Mouse (Mus musculus) thymus, adult 2 months (tissue): ENCODE measurements around the gene Rfc1. TPM values are rescaled to one million over a fixed set of nuclear protein-coding genes. Genes with fewer than 3 reads are reported as not detected.

Experiments used
- DNase-seq: peaks from one replicate; pipeline ENCODE4 v3.0.0; 2021
- H3K27ac ChIP-seq: fragments of 200-500 bp; 2 replicates; pipeline ENCODE4 v1.5.1; 2012; ENCODE audit warnings: low read length, control low read depth; ENCODE audit not compliant: control insufficient read depth, insufficient read depth
- H3K27me3 ChIP-seq: fragments of 200-500 bp; 2 replicates; pipeline ENCODE4 v1.6.1; 2012; ENCODE audit warnings: mild to moderate bottlenecking, low read length, moderate library complexity, mixed read lengths; ENCODE audit not compliant: control insufficient read depth, insufficient read depth
- H3K36me3 ChIP-seq: fragments of 200-500 bp; 2 replicates; pipeline ENCODE4 v1.6.1; 2012; ENCODE audit warnings: mild to moderate bottlenecking, low read length, moderate library complexity; ENCODE audit not compliant: control insufficient read depth, insufficient read depth
- H3K4me1 ChIP-seq: fragments of 200-500 bp; replicated peaks from 2 replicates; pipeline ENCODE4 v1.6.1; 2012; ENCODE audit warnings: low read length; ENCODE audit not compliant: control insufficient read depth, insufficient read depth
- H3K4me3 ChIP-seq: fragments of 200-500 bp; 2 replicates; pipeline ENCODE4 v1.5.1; 2012; ENCODE audit warnings: mild to moderate bottlenecking, low read length, control low read depth, moderate library complexity; ENCODE audit not compliant: control insufficient read depth, insufficient read depth
- CTCF ChIP-seq: fragments of 200-500 bp; IDR thresholded peaks from 2 replicates; pipeline ENCODE4 v1.5.1; 2012; ENCODE audit warnings: mild to moderate bottlenecking, control low read depth, low read length, moderate library complexity, borderline replicate concordance; ENCODE audit not compliant: control insufficient read depth, poor library complexity, insufficient read depth; ENCODE audit errors: extremely low read depth
- POLR2A ChIP-seq: fragments of 200-500 bp; IDR thresholded peaks from 2 replicates; pipeline ENCODE4 v1.6.1; 2012; ENCODE audit warnings: mild to moderate bottlenecking, low read length, control low read depth, moderate library complexity; ENCODE audit not compliant: control insufficient read depth, poor library complexity, insufficient read depth; ENCODE audit errors: extremely low read depth
- WGBS: fragments of 180-500 bp; shearing (Covaris S2); methylation state at CpG from one replicate; pipeline ENCODE4 v1.1.7; 2018; 5-methylcytosine and 5-hydroxymethylcytosine counted together
- polyA plus RNA-seq: library from polyadenylated mRNA; depleted of rRNA; stranded (reverse); fragments of >200 nt; gene quantifications from 2 replicates; pipeline ENCODE4 v1.2.3, GENCODE M21; 2012; rRNA removed

Gene Rfc1
- 20.0 and 27.9 TPM in 2 replicates for polyA plus RNA-seq

- WGBS, result under 1% methylated on average over 65 of the region's 65 CpGs
- no peaks in the 10 kb centered on the region for H3K36me3 ChIP-seq
- H3K27ac ChIP-seq, result peak within 1 kb of the TSS; percentile 13; the same call in 1 of the 2 replicates
- peaks cover 2% of the 10 kb centered on the region; the same call in 1 of the 2 replicates for H3K4me1 ChIP-seq
- no peaks in the 10 kb centered on the region for H3K27me3 ChIP-seq
- H3K4me3 ChIP-seq, result peak within 1 kb of the TSS; percentile 97
- TF ChIP-seq POLR2A, result peak; percentile 57
- TF ChIP-seq CTCF, result peak; percentile 38; the same call in 1 of the 2 replicates
- DNase-seq, result peak; percentile 86
Measured at GRCm38 (mm10) chr5:65335298-65336074, at the start of gene Rfc1. TSS of gene Rfc1 (minus strand) at chr5:65335670.

GRCm38 (mm10) chr5:65374746-65375145, 39.3 kb upstream of the Rfc1 start:
- TF ChIP-seq POLR2A (no peak), CTCF (no peak)
- 90% methylated on average over 7 of the region's 7 CpGs for WGBS
- no peak overlapping the region for H3K27ac ChIP-seq
- H3K4me1 ChIP-seq, result no peaks in the 10 kb centered on the region
- H3K36me3 ChIP-seq, result no peaks in the 10 kb centered on the region
- DNase-seq, result no peak
- H3K4me3 ChIP-seq, result no peak overlapping the region
- no peaks in the 10 kb centered on the region for H3K27me3 ChIP-seq

DNA sequence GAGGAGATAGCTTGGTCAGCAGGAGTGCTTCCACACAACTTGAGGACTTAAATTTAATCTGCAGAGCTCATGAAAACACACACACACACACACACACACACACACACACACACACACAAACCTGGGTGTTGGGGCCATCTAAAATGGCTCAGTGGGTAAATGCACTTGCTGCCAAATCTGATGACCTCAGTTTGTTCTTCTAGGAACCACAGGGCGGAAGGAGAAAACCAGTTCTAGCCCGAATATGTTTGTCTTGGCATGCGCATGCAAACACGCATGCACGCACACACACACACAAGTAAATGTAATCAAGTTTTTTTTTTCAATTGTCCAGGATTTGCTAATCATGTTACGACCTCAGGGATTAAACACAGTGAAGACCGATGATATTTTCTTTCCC, 36.1 kb upstream of the Rfc1 start:
- no peak overlapping the region for H3K27ac ChIP-seq
- no peak for DNase-seq
- no peak overlapping the region for H3K4me3 ChIP-seq
- no peaks in the 10 kb centered on the region for H3K4me1 ChIP-seq
- WGBS, result 99% methylated on average over 7 of the region's 7 CpGs
- H3K36me3 ChIP-seq, result no peaks in the 10 kb centered on the region
- TF ChIP-seq CTCF (no peak), POLR2A (no peak)
- no peaks in the 10 kb centered on the region for H3K27me3 ChIP-seq

- no peak overlapping the region for H3K27ac ChIP-seq
- TF ChIP-seq CTCF (no peak), POLR2A (no peak)
- no peaks in the 10 kb centered on the region for H3K27me3 ChIP-seq
- no peaks in the 10 kb centered on the region for H3K4me1 ChIP-seq
- no peaks in the 10 kb centered on the region for H3K36me3 ChIP-seq
- no peak for DNase-seq
- H3K4me3 ChIP-seq, result no peak overlapping the region
- WGBS, result 89% methylated on average over 11 of the region's 11 CpGs
Measured at GRCm38 (mm10) chr5:65367837-65368236, 32.4 kb upstream of the Rfc1 start.

- WGBS, result 65% methylated on average over 3 of the region's 3 CpGs
- H3K4me1 ChIP-seq, result no peaks in the 10 kb centered on the region
- H3K4me3 ChIP-seq, result no peak overlapping the region
- H3K36me3 ChIP-seq, result no peaks in the 10 kb centered on the region
- no peak for DNase-seq
- no peak for TF ChIP-seq POLR2A
- TF ChIP-seq CTCF, result no peak
- H3K27me3 ChIP-seq, result no peaks in the 10 kb centered on the region
- no peak overlapping the region for H3K27ac ChIP-seq
Measured at GRCm38 (mm10) chr5:65357771-65358170, 22.3 kb upstream of the Rfc1 start.

- no peak overlapping the region for H3K4me3 ChIP-seq
- H3K27me3 ChIP-seq, result no peaks in the 10 kb centered on the region
- no peaks in the 10 kb centered on the region for H3K4me1 ChIP-seq
- WGBS, result 94% methylated on average over 6 of the region's 6 CpGs
- no peaks in the 10 kb centered on the region for H3K36me3 ChIP-seq
- no peak for TF ChIP-seq CTCF
- no peak for TF ChIP-seq POLR2A
- no peak for DNase-seq
- H3K27ac ChIP-seq, result no peak overlapping the region
Measured at GRCm38 (mm10) chr5:65356851-65357250, 21.4 kb upstream of the Rfc1 start.
